Mouse (Mus musculus) T-helper 1 cell (primary cell): Measurements from ENCODE around the gene Gtf3c1.

Source experiments
- in situ Hi-C: fragments of 300-600 bp; cut with MboI, MseI; formaldehyde crosslinking; loops from one replicate; pipeline ENCODE4 v1.15.1; 2025; ENCODE audit warnings: high pct_unique_total_duplicates

Gtf3c1 gene

GRCm38 (mm10) chr7:125707186-125707585 lies 394 bp downstream of the Gtf3c1 start:
- in situ Hi-C loops: no loop called here

- in situ Hi-C loops: no loop called here
Measured at GRCm38 (mm10) chr7:125702791-125703190, 4.8 kb downstream of the Gtf3c1 start.

GRCm38 (mm10) chr7:125694056-125694455 lies 13.5 kb downstream of the Gtf3c1 start:
- in situ Hi-C loops: no loop called here

- in situ Hi-C loops: no loop called here
Measured at GRCm38 (mm10) chr7:125690516-125690915, 17.1 kb downstream of the Gtf3c1 start.

- in situ Hi-C loops: no loop called here
Measured at GRCm38 (mm10) chr7:125679936-125680335, 27.6 kb downstream of the Gtf3c1 start.

- in situ Hi-C loops: no loop called here
Measured at GRCm38 (mm10) chr7:125678756-125679155, 28.8 kb downstream of the Gtf3c1 start.

- in situ Hi-C loops: no loop called here
Measured at GRCm38 (mm10) chr7:125674916-125675315, 32.7 kb downstream of the Gtf3c1 start.

GRCm38 (mm10) chr7:125671396-125671795 lies 36.2 kb downstream of the Gtf3c1 start:
- in situ Hi-C loops: no loop called here

- in situ Hi-C loops: no loop called here
Measured at GRCm38 (mm10) chr7:125670865-125671264, 36.7 kb downstream of the Gtf3c1 start.

GRCm38 (mm10) chr7:125663654-125664053 lies 43.9 kb downstream of the Gtf3c1 start:
- in situ Hi-C loops: no loop called here

- in situ Hi-C loops: no loop called here
Measured at GRCm38 (mm10) chr7:125657511-125657910, 50.1 kb downstream of the Gtf3c1 start.

GRCm38 (mm10) chr7:125649013-125649412 lies 58.6 kb downstream of the Gtf3c1 start:
- in situ Hi-C loops: loop anchor here (10.0 to 25.0 kb wide), 2 partner anchors 462 to 1494 kb away; no protein-coding TSS in a partner anchor

GRCm38 (mm10) chr7:125645413-125645812 lies 62.2 kb downstream of the Gtf3c1 start:
- in situ Hi-C loops: loop anchor here (10.0 to 25.0 kb wide), 2 partner anchors 458 to 1491 kb away; no protein-coding TSS in a partner anchor

GRCm38 (mm10) chr7:125643880-125644279 lies 63.7 kb downstream of the Gtf3c1 start:
- in situ Hi-C loops: loop anchor here (10.0 to 25.0 kb wide), 2 partner anchors 457 to 1489 kb away; no protein-coding TSS in a partner anchor

GRCm38 (mm10) chr7:125638870-125639386 lies 68.7 kb downstream of the Gtf3c1 start:
- in situ Hi-C loops: loop anchor here (25.0 kb wide), 1 partner anchor 452 kb away; no protein-coding TSS in a partner anchor

- in situ Hi-C loops: loop anchor here (25.0 kb wide), 1 partner anchor 451 kb away; no protein-coding TSS in a partner anchor
Measured at GRCm38 (mm10) chr7:125638376-125638775, 69.2 kb downstream of the Gtf3c1 start.

GRCm38 (mm10) chr7:125637220-125638140 lies 70.1 kb downstream of the Gtf3c1 start:
- in situ Hi-C loops: loop anchor here (25.0 kb wide), 1 partner anchor 450 kb away; no protein-coding TSS in a partner anchor

- in situ Hi-C loops: loop anchor here (25.0 kb wide), 1 partner anchor 444 kb away; no protein-coding TSS in a partner anchor
Measured at GRCm38 (mm10) chr7:125630989-125631388, 76.6 kb downstream of the Gtf3c1 start.

- in situ Hi-C loops: loop anchor here (25.0 kb wide), 1 partner anchor 443 kb away; no protein-coding TSS in a partner anchor
Measured at GRCm38 (mm10) chr7:125630317-125630716, 77.3 kb downstream of the Gtf3c1 start.

- in situ Hi-C loops: loop anchor here (25.0 kb wide), 1 partner anchor 439 kb away; no protein-coding TSS in a partner anchor
Measured at GRCm38 (mm10) chr7:125625829-125626228, 81.8 kb downstream of the Gtf3c1 start.

GRCm38 (mm10) chr7:125625219-125625618 lies 82.4 kb downstream of the Gtf3c1 start:
- in situ Hi-C loops: loop anchor here (25.0 kb wide), 1 partner anchor 438 kb away; no protein-coding TSS in a partner anchor
